Mouse (Mus musculus) right cerebral cortex, postnatal 4 days (tissue): ENCODE results near the gene Rin1.
"Not testable (repeated sequence)": the region's sequence is repeated elsewhere in the genome, so short reads cannot be mapped to it uniquely, and the experiment has no call there.

Experiments
- DNase-seq: peaks from one replicate; pipeline ENCODE4 v3.0.0-alpha.2; 2022

The Rin1 gene

DNA sequence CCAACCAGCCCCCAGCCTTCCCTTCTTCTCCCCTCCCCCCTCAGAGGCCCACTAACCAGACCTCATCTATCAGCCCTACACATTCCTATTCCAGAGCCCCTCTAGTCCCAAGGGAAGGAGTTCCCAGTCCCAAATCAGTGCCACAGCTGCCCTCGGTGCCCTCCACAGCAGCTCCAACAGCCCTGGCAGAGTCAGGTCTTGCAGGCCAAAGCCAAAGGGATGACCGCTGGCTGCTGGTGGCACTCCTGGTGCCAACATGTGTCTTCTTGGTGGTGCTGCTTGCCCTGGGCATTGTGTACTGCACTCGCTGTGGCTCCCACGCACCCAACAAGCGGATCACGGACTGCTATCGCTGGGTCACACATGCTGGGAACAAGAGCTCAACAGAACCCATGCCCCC, 19.7 kb downstream of the Rin1 start:
- no peak for DNase-seq

GRCm38 (mm10) chr19:5071077-5071476, 20.8 kb downstream of the Rin1 start:
- no peak for DNase-seq

DNA sequence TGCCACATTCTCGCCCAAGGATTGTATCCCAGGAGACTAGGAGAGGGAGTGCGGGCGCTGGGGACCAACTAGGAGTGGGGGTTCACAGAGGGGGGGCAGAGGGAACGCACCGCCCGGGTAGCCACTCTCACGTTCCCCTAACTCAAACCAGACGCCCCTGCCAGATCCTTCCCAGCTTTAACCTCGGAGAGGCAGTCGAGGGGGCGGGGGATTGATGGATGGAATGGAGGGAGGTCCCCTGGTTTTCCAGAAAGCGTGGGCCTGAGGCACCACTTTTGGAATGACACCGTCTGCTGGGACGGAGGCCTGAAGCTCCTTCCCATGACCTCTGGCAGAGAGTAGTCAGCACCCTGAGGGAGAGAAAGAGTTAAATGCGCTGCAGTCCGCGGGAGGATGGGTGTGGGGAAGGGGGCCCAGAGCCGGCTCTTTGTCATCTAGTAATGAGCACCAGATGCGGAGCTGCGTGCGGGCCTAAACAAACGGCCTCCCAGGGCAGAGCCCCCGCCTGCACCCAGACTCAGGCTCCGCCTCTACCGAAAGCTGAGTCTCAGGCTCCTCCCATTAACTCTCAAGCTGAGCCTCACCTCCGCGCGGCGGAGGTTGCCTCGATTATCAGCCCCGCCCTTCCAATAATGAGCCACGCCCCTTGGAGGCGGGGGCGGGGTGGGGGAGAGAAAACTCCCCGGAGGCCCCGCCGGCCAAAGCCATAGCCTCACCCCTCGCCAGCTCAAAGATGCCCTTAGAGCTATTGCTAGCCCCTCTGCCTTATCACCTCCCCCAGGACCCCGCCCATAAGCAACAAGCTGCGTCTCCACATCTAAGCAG, 21.5 kb downstream of the Rin1 start:
- no peak for DNase-seq

DNA sequence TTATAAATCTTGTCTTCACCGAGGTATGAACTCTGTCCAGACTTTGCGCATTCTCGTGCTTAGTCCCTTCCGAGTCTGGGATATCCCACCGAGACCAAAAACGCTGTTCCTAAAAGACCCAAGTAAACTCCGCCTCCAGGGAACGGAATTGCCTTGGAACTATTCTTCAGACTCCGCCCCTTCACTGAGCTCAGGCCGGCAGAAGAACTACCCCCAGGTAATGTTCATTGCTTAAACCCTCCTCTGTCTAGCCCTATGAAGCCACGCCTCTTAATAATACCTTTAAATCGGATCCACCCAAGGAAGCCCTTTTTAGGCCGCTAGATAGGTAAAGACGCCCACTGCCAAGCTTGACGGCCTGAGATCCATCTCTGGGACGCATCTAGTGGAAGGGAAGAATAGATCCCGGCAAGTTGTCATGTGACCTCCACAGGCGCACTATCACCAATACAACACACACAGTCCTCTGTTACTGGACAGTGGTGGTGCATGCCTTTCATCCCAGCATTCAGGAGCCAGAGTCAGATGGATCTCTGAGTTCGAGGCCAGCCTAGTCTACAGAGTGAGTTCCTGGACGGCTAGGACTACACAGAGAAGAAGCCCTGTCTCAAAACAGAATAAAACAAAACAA, 22.2 kb downstream of the Rin1 start:
- DNase-seq: no peak

GRCm38 (mm10) chr19:5073028-5073427, 22.7 kb downstream of the Rin1 start:
- DNase-seq: peak; percentile 66

DNA sequence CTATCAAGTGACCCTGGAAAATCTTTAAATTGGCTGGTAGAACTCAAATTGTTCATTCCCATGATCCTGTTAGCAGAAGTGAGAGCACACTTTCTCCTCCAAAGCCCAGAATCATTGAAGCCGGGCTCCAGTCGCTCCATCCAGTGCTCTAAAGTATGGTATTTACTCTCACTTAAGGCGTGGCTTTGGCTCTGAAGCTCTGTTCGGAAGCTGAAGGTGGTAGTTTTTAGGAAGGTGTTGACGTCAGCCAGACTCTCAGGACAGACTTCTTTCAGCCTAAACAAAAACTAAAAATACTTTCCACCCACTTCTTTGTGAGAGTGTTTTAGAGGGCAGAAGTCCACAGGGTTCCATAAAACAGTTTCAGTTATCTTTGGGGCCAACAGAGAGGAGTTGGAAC, 23.2 kb downstream of the Rin1 start:
- no peak for DNase-seq

GRCm38 (mm10) chr19:5079279-5079678, 29.0 kb downstream of the Rin1 start:
- DNase-seq: no peak

DNA sequence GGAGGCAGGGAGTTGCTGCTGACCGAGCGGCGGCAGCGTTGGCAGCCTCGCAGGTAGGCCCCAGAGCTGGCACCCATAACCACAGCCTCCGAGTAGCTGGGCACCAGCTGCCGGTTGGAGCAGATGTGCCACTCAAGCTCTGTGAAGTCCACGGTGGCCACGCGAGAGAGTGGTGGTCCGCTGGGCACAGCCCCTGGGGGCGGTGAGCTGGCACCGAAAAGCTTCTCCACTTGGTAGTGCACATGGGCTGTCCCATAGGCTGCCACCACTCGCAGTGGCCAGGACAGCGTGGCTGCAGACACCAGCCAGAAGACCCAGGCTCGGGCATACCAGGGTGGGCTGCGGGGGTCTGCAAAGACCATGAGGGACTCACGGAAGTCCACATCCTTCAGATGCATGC, 31.7 kb downstream of the Rin1 start:
- DNase-seq: no peak

DNA sequence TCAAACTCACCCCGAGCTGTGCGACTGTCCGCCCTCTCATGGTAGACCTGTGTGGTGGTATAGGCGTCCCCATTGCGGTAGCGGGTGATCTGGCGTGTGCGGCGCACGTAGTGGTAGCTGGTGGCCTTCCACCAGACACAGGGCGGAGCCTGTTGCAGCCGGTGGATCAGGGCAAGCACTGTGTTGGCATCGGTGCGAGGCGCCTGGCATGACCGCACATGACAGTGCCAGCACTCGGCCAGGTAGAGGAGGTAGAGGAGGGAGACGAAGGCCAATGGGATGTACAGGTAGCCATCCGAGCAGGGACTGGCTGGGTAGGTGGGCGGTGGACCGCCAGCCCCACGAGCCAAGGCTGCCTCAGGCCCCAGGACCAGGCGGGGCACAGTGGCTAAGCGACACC, 32.3 kb downstream of the Rin1 start:
- no peak for DNase-seq

DNA sequence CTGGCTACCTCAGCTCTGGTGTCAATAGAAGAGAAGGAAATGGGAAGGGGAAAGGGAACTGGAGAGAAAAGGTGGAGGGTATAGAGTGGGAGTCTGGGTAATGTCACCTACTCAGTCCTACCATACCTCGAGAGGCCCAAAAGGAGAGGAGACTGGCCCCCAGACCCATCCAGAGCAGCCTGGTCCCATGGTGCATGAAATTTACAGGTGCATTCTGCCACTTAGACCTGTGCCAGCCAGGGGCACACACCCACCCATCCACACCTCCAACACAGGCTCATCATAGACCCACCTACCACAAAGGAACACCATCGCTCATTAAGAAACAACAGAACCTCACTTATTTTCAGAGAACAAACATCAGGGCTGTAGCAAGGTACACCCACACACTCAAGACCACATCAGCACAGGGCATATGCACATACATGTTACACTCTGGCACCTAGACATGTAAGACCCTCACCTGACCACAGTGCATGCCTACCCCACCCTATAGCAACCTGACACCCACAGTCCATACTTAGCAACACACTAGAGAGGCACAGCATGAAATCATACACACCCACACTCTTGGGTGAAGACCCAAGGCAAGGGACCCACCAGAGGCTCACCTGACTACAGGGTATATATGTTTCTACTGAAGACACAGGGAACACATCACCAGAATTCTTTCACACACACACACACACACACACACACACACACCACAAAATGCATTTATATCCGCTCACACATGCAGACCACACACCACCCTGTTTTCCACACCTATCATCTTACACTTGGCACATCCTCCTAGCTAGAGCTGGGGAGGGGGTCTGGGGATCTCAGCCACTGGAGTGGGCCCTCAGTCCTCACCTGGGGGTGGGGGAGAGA, 33.9 kb downstream of the Rin1 start:
- DNase-seq: no peak

- DNase-seq: no peak
Measured at GRCm38 (mm10) chr19:5084834-5085144, 34.5 kb downstream of the Rin1 start.

DNA sequence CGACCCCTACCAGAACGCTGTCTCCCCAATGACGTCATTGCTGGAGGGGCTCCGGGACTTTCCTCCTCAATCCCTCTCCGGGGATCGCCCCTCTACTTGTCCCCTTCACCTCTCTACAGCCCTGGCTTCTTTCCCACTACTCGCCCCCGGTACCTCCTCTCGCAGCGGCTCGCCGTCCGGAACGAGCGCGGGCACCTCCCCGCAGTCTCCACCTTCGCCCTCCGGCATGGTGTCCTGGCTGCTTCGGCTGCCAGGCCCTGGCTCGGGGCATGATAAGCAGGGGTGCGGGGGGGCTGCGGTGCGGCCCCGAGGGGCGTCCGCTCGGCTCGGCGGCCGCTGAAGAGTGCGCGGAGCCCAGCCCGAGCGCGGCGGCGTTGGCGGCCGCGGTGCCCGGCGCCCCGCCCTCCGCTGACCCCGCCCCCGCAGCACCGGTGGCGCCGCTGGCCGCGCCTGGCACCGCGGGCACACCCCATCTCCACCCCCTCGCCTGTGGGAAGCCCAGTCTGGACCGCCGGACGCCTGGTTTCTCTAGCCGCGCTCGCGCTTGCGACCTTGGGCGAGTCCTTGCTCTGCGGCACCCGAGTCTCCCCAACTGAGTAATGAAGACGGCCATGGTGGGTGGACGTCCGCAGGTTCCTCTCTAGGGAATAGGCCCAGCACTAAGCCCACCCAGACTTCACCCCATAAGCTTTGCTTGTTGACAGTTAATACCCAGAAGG, 35.0 kb downstream of the Rin1 start, which contains the start of gene Tmem151a:
TSS of gene Tmem151a (minus strand) at position 387 of the 719 bp plus-strand sequence.
- DNase-seq: peak; percentile 42

DNA sequence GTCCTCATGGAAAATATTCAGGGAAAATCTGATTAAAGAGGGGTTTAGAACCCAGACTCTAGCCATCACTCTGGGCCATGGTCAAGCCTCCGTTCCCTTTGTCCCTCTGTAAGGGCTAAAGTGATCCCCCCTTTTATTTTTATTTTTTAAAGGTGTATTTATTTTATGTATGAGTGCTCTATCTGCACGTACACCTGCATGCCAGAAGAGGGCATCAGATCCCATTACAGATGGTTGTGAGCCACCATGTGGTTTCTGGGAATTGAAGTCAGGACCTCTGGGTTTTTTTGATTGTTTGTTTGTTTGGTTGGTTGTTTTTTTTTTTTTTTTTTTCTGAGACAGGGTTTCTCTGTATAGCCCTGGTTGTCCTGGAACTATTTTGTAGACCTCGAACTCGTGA, 36.3 kb downstream of the Rin1 start:
- not testable (repeated sequence) for DNase-seq

DNA sequence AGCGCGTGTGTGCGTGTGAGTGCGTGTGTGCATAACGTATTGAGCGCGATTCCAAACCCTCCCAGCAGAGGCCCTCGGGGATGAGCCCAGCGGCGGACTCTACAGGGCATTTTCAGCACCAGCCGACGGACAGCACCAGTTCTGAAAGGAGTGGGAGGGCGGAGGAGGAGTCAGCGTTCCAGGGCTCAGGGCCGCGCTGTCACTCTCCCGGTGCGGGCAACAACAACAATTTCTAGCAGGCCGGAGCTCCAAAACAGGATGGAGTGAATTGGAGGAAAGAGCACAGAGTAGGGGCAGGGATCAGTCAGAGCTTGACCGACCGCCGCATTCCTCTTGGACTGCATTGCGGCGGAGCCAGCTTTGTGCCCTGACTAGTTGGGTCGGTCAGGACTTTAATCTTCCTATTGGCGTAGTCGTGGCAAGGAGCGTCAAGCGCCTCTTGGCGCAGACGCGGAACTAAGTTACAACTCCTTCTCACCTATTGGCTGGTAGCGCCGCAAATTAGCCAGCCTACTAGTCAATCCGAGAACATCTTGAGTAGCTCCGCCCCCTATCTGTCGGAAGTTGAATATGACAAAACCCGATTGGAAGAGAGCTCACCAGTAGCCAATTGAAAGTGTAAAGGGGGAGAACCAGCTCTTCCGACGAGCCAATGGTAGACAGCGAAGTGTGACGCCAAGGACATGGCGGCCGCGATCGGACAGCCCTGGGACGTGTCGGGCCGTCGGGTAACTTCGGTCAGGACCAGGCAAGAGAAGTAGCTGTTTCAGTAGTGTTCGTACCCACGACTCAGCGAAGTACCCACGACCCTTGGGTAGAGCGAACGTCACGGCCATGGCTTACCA, 37.8 kb downstream of the Rin1 start, which contains the start of gene Yif1a:
TSS of gene Yif1a (plus strand) at position 655 of the 845 bp plus-strand sequence.
- DNase-seq: peak; percentile 79

DNA sequence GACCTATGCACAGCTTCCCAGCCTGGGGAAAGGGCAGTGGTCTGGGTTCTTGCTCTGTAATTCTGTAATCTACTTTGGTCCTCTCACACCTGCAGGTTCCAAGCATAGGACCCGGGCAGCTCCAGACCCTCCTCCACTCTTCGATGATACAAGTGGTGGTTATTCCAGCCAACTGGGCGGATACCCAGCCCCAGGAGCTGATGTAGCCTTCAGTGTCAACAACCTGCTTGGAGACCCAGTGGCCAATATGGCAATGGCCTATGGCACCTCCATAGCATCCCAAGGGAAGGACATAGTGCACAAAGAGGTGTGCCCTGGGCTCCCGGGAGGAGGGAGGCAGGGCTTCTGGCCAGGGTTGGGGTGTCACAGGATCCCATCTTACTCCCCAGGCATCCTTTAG, 39.0 kb downstream of the Rin1 start:
- DNase-seq: no peak

DNA sequence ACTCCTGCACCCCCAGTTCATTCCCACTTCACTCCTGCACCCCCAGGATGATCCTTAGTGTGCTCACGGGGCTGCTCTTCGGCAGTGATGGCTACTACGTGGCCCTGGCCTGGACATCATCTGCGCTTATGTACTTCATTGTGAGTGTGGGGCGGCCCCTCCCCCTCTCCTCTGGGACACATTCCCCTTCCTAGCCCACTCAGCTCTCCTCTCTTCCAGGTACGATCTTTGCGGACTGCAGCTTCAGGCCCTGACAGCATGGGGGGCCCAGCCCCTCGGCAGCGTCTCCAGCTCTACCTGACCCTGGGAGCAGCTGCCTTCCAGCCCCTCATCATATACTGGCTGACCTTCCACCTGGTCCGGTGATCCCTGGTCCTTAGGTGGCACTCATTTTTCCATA, 41.8 kb downstream of the Rin1 start:
- no peak for DNase-seq

DNA sequence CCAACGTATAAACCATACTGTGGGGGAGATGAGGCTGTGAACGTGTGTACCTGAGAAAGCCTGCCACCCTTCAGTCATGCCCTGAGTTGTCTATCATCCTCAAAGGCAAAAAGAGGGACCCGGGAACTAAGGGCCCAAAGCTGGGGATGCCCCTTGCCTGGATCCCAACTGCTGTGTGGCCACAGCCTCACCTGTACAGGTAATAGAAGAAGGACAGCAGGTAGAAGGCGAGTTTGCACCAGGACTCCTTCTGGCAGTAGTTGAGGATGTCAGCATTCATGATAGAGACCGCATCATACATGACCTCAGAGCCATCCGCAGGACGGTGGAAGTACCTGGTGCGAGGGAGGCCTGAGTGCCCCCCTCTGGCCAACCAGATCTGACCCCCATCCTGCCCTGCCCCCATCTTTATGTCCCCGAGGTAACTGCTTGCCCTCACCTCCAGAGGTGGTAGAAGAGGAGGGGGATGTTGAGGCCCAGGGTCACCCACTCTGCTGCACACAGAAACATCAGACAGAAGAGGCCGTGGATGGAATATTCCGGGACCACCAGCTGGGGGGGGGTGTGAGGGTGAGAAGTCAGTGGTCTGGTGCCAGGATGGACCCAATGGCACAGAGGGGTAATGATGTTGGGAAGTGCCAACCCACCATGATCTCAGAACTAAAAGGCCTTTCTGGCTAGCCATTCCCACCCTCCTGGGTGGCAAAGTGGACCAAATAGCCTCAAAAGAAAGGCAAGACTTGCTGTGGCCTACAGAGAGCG, 43.4 kb downstream of the Rin1 start:
- DNase-seq: no peak

GRCm38 (mm10) chr19:5094243-5094632, 44.0 kb downstream of the Rin1 start:
- DNase-seq: peak; percentile 100

DNA sequence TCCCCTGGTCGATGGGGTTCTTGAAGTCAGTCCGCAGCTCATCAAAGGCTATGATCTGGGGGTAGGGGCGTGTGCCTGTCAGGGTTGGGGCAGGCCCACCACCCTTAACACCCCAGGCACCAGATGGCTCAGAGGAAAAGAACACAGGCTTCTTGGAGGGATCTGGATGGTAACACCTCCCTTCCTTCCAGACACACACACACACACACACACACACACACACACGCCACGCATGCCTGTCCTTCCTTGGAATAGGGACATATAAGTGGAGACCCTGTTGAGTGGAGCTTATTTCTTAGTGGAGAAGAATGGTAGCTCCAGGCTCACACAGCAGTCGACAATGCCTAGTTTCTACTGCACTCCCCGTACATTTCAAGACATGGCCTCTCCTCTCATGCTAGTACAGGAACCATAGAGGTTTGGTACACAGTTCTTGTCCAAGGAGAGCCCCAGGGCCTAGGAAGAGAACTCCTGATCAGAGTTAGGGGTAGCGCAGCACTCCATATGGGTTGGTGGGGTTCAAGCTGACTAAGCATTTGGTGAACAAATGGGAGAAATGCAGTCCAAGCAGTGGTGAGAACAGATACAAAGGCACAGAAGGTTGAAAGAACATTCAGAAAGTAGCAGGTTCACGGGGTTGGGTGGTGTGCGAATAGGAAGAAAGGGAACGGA, 44.6 kb downstream of the Rin1 start:
- DNase-seq: no peak

GRCm38 (mm10) chr19:5095887-5096474, 45.7 kb downstream of the Rin1 start:
- no peak for DNase-seq
